Mouse (Mus musculus) bone marrow, adult 2 months (tissue): ENCODE data around the gene Gamt.

Experiments
- CTCF ChIP-seq: fragments of 200-500 bp; IDR thresholded peaks from 2 replicates; pipeline ENCODE4 v1.5.1; 2011; ENCODE audit warnings: low read length, control low read depth; ENCODE audit not compliant: control insufficient read depth, insufficient read depth
- POLR2A ChIP-seq: fragments of 200-500 bp; IDR thresholded peaks from 2 replicates; pipeline ENCODE4 v1.6.1; 2011; ENCODE audit warnings: low read depth, mild to moderate bottlenecking, control low read depth, low read length, borderline replicate concordance; ENCODE audit not compliant: control insufficient read depth

- TF ChIP-seq CTCF (no peak), POLR2A (no peak)
Observed at GRCm38 (mm10) chr10:80238306-80238705, 22.5 kb downstream of the Gamt start.
